Mouse (Mus musculus) gastrocnemius, postnatal 4 days (tissue): Measurements from ENCODE around the gene Heatr6. TPM values are rescaled to one million over a fixed set of nuclear protein-coding genes. Genes with fewer than 3 reads are reported as not detected.

Source experiments
- DNase-seq, 2 experiments: peaks; one replicate each; pipeline ENCODE4 v3.0.0; 2021 to 2022; ENCODE audit warnings: low spot score in 2 of 2, mixed read lengths in 2 of 2
- long read RNA-seq, 2 experiments: library from polyadenylated mRNA; stranded (forward); transcript quantifications; one replicate each; pipeline ENCODE4 v2.0.0; 2021
- total RNA-seq, 2 experiments: library from RNA; stranded (reverse); gene quantifications; 2 replicates each; pipeline ENCODE4 v1.2.3; 2021

Heatr6 gene
- 10 to 100 TPM; 11.1 to 12.8 TPM for total RNA-seq
- long read RNA-seq, experiment 1, full-length matches to known transcripts: 8 of 9 reads
- long read RNA-seq, experiment 1, partial matches to known transcripts: 0 of 9 reads
- long read RNA-seq, experiment 1, other reads (novel, unspliced or antisense): 1 of 9 reads
- long read RNA-seq, experiment 2, full-length matches to known transcripts: 5 of 9 reads
- long read RNA-seq, experiment 2, partial matches to known transcripts: 1 of 9 reads
- long read RNA-seq, experiment 2, other reads (novel, unspliced or antisense): 3 of 9 reads

- DNase-seq: peak; percentile 86 to 93
Measured at GRCm38 (mm10) chr11:83753581-83754181, at the start of gene Heatr6. Gene Heatr6, plus strand, starts transcription at chr11:83753696.

DNA sequence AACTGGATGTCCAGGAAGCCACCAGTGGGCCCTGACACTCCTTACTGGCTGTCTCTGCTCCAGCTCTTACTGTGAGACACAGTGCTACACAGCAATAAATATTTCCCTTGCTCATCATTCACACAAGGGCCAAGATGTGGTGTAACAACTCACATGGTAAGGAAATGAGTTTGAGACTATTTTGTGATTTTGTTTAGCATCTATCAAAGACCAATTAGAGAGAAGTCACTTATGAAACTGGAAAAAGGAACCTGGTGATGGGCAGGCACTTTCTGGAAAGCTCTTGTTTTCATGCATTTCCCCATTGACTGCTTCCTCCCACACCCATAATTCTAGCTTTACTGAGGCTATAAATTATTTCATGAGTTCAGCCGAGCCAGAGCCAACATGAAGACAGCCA lies 49.8 kb upstream of the Heatr6 start, which contains the start of gene Wfdc17:
Wfdc17 (plus strand) TSS at position 287 of the 400 bp plus-strand sequence.
- no peak for DNase-seq

GRCm38 (mm10) chr11:83708715-83709114 lies 44.8 kb upstream of the Heatr6 start, which contains the start of gene Wfdc18:
Gene Wfdc18, plus strand, starts transcription at chr11:83709015.
- no peak for DNase-seq

DNA sequence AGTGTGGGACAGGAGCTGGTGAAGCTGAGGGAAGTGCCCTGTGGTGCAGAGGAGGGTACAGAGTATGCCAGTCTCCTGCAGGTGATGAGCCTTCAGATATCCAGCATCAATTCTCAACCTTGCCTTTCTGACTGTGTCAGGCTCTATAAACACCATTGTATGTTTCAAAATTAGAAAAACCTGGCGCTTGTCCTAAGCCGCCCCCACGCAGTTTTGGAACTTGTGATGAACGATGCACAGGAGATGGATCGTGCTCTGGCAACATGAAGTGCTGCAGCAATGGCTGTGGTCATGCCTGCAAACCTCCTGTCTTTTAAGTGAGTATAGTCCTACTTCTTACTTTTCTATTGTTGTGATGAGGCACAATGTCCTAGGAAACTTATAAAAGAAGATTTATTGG lies 43.8 kb upstream of the Heatr6 start:
- DNase-seq: no peak

- DNase-seq: no peak
Measured at GRCm38 (mm10) chr11:83712671-83713070, 40.8 kb upstream of the Heatr6 start.

GRCm38 (mm10) chr11:83713925-83714324 lies 39.6 kb upstream of the Heatr6 start:
- DNase-seq: no peak

- DNase-seq: no peak
Measured at GRCm38 (mm10) chr11:83717042-83717665, 36.3 kb upstream of the Heatr6 start.

DNA sequence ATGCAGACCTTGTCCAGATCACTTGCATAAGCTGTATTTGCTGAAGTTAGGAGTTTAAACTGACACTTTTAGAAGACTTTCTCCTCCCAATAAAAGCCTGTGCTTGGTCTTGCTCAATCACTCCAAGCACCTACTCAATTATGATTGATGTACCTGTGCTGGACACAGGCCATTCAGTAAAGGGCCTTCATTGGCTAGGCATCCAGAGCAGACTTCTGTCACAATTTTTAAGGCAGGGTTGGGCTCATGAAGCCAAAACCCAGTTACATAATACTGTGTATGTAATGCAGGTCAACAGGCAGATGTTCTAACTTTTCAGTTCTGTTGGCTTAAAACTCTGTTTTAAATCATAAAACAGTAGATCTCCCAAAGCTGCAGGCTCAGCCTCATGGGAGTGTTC lies 32.7 kb upstream of the Heatr6 start:
- DNase-seq: no peak

DNA sequence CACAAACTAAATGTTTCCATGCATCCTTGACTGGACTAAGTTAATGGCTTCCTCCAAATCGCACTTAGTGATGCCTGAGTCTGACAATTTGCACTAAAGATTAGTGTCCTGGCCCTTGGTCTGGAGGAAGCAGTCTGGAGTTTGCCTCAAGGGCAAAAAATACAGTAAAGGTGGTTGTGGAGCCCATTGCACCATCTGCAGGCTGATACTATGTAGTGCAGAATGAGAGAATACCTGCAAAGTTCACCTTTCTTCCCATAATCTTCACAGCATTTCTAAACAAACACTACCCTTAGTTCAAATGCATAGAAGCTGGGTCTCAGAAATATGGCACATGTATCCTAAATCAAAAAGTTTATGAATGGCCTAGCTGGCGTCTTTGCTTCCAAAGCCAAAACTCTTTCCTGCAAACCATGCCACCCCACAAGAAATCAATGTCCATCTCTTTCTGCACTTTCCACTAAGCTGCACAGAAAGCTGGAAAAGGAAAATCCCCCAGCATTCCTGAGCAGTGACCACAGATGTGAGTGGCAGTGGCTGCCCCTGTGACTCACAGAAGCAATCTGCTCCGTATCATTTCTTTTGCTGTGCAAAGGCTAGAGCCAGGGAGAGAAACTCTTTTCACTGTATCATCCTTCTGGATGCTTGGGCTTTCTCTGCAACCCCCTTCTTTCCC lies 24.6 kb upstream of the Heatr6 start:
- no peak for DNase-seq

DNA sequence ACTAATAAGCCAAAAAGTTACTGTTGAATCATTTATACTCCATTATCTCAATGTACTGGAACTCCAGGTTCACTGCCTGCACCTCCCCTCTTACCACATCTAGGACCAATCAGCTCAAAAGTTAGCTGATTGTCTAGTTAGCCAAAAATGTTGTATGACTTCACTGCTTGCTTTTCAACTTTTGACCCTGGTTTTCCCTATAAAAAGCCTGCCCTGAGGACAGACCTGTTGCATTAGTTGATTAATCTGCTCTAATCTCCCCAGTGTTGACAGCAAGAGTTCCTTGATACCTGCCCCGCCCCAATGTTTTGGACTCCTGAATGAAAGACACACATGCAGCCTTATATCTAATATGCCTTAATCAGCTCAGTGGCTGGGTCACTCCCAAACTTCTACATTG lies 22.4 kb upstream of the Heatr6 start:
- no peak for DNase-seq

GRCm38 (mm10) chr11:83733071-83733640 lies 20.3 kb upstream of the Heatr6 start:
- no peak for DNase-seq

DNA sequence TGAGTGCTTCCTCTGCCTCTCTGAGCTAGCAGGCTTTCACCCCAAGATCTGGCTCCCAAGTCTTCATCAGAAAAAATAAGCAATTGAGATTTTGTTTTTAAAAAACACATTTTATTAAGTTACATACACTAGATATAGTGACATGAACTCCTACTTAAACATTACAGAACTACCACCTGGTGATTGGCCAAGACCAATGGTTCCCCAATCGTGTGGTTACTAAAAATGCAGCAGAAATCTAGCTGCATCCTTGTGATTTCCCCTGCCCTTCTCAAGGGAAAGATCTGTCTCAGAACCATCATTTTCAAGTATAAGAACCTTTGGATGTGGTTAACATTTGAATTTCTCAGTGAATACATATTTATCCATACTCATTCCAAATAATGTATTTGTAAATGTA lies 19.3 kb upstream of the Heatr6 start:
- DNase-seq: no peak

DNA sequence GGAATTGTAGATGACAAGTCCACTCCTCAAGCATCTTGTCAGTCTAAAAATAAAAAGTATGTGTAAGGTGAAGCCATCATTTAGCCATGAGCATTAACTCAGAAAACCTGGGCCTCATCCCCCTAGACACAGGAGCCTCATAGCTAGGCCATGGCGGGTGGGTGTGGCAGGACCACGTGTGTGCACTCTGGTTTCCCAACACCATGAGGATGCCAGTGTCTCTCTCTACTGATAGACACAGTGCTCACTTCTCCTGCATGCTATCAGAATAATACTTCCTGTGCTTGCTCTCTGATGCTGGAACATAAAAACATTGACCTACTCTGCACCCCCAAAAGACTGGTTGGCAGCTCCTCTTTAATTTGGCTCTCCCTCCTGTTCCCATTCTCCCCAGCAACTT lies 17.6 kb upstream of the Heatr6 start:
- DNase-seq: no peak

DNA sequence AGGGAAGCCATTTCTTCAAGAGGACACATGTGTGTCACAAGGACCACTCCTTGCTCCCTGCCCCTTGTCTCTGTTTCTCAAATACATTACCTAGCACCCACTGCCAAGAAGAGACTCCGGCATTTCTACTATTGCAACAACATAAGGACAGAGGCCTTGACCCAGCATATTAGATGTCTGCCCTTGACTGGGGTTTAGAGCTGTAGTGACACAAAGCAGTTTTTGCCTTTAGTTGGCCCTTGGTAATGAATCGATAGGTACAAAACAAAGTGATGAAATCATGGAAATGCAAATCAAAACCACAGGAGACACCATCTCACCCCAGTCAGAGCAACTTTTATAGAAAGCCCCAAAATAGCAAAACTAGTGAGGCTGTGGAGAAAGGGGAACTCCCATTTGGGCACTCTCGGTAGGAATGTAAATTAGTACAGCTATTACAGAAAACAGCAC lies 16.4 kb upstream of the Heatr6 start:
- no peak for DNase-seq

DNA sequence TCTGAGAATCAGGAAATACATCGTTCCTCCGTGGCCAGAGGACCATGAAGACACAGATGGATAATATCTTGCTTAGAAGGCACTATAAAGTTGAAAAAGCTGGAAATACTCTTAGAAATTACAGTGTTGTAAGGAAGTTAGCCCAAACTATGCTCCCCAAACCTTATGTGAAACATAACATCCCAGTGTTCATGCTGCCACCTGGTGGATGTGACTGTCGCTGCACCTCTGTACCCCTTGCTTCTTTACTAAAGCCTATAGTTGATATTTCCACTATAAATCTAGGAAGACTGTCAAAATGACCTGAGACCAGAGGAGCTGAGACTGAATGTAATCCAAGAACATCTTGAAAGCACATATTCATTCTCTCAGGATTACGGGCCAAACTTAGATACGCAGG lies 14.3 kb upstream of the Heatr6 start:
- DNase-seq: peak; percentile 52 to 64

DNA sequence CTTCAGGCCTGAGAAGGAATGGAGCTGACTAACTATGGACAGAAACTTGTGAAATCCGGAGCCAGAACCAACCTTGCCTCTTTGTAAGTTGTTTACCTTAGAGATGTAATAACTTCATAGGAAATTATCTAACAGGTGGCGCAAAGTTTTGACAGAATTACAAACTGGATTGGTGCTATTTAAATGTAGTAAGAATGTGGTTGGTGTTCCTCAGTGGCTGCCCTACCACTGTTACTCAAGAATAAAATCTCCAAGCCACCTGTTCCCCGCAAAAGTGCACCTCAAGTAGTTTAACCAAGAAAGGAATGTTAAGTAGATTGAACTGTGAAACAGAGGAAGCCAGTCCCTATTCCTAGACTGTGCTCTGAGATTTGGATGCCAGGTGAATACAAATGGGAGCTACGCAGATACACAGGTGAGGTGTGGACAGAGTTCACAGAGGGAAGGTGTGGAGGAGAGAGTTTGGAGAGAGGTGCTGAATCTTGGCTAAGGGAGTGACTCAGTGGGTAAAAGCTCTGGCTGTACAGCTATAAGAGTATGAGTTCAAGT lies 13.0 kb upstream of the Heatr6 start:
- DNase-seq: no peak

GRCm38 (mm10) chr11:83741841-83742240 lies 11.7 kb upstream of the Heatr6 start:
- DNase-seq: no peak

DNA sequence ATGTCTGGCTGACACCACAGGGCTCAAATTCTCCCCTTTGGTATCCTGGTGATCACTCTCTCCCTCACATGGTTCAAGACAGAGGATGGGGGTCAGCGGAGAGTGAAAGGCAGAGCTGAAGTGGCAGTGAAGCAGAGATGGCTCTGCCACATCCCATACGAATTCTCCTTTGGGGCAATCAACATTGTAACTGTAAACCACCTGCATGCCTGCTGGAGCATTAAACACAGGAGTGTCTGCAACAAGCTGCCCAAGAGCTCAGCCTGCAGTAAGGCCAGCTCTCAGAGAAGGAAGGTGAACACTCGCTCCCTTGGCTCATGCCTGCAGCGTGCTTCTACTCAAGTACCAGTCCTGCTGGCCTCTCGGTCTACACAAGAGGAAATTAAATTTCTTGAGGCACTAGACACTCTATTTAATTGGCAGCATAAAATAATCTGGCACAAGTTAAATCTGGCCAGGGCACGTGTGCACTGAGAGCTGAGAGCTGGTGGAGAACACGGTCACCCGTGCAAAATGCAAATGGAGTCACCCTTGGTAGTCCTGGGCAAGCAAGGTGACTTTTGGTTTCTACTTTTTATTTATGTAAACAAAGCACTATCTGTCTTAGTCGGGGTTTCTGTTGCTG lies 10.7 kb upstream of the Heatr6 start:
- no peak for DNase-seq

DNA sequence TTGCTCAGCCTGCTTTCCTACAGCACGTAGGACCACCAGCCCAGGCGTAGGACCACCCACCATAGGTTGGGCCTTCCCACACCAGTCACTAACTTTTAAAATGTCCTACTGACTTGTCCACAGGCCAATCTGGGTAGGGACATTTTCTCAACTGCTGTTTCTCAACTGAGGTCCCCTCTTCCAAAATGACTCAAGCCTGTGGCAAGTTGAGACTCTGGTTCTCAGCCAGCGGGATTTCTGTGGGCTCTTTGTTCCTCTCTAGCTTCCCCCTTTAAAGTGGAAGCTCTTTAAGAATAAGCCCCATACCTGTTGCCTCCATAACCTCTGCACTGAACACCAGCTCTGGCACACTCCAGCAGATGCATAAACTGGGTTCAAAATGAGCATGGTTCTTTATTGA lies 10.0 kb upstream of the Heatr6 start:
- no peak for DNase-seq

GRCm38 (mm10) chr11:83746152-83746551 lies 7.3 kb upstream of the Heatr6 start:
- DNase-seq: no peak

GRCm38 (mm10) chr11:83746681-83747080 lies 6.8 kb upstream of the Heatr6 start, which contains the start of gene Wfdc21:
Gene Wfdc21, plus strand, starts transcription at chr11:83746940.
- no peak for DNase-seq
